Mouse (Mus musculus): ENCODE data around the gene Ap1m1. TPM values are rescaled to one million over a fixed set of nuclear protein-coding genes. Genes with fewer than 3 reads are reported as not detected.

The Ap1m1 gene
- polyA plus RNA-seq, 1 experiment from 2014 or later = 173 TPM

GRCm38 (mm10) chr8:72240951-72241350 lies 1.1 kb downstream of the Ap1m1 start:
- H3K4me1 ChIP-seq (replicated peaks; ENCODE audit: control insufficient read depth, insufficient read depth, low read length) = peaks cover 3% of the 10 kb centered on the region; the same call in 1 of the 2 replicates
- H3K27ac ChIP-seq (ENCODE audit: low read depth, low read length) = no peak overlapping the region; the same call in 1 of the 2 replicates
- peak overlapping the region; percentile 63 for H3K4me3 ChIP-seq (ENCODE audit: low read depth, low read length)
- H3K9ac ChIP-seq (ENCODE audit: low read length) = peak overlapping the region; percentile 74
- DNase-seq (ENCODE audit: low spot score) (no peak), ATAC-seq (replicated peaks; ENCODE audit: low FRiP score) (no peak)
- 78% methylated on average over 7 of the region's 7 CpGs for WGBS
- H3K36me3 ChIP-seq (ENCODE audit: control insufficient read depth, insufficient read depth, low read length) = no peaks in the 10 kb centered on the region
- no peaks in the 10 kb centered on the region for H3K9me3 ChIP-seq (ENCODE audit: control insufficient read depth, low read length)
- H3K27me3 ChIP-seq (ENCODE audit: control insufficient read depth, insufficient read depth, low read length) = no peaks in the 10 kb centered on the region
- H3K4me2 ChIP-seq (ENCODE audit: low read depth, low read length, severe bottlenecking) = peak overlapping the region; percentile 64

DNA sequence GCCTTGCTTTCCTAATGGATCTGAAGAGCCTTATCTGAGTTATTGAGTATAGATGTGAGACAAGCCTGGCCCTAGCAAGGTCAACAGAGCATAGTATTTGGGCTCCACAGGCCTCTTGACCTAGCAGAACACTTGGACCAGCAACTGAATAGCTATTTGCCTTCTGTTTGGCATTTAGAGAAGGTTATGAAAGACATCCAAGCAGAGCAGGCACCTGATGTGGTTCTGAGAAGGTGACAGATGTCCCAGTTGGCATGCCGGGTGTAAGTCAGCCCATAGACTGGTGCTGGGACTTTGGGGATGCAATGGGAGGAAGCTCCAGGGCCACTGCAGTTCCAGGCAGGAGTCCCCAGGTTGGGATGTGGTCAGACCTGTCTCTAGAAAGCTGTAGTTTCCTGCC lies 2.4 kb downstream of the Ap1m1 start:
- WGBS = 100% methylated on average over 1 of the region's 1 CpGs
- Histone ChIP-seq H3K9ac (ENCODE audit: low read length) (no peak overlapping the region), H3K27me3 (ENCODE audit: control insufficient read depth, insufficient read depth, low read length) (no peaks in the 10 kb centered on the region), H3K9me3 (ENCODE audit: control insufficient read depth, low read length) (no peaks in the 10 kb centered on the region), H3K27ac (ENCODE audit: low read depth, low read length) (no peak overlapping the region), H3K36me3 (ENCODE audit: control insufficient read depth, insufficient read depth, low read length) (no peaks in the 10 kb centered on the region), H3K4me2 (ENCODE audit: low read depth, low read length, severe bottlenecking) (no peak overlapping the region), H3K4me1 (replicated peaks; ENCODE audit: control insufficient read depth, insufficient read depth, low read length) (peaks cover 3% of the 10 kb centered on the region; the same call in 1 of the 2 replicates), H3K4me3 (ENCODE audit: low read depth, low read length) (no peak overlapping the region)
- DNase-seq (ENCODE audit: low spot score) (no peak), ATAC-seq (replicated peaks; ENCODE audit: low FRiP score) (no peak)

DNA sequence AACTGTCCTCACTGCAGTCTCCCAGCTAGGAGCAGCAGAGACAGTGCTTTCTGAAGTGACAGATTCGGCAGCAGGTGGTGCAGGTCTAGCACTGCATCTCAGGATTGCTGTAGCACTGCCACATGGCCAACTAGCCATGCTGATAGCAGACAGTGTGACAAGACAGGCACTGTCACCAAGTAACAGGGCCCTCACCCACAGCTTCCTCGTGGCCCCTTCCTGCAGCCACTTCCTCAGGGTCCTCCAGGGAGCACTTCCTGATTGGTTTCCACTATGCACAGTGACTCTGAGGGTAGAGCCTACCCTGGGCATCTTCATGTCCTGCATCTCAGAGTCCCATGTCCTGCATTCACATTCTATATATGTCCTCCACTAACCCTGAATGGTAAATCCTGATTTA lies 4.8 kb downstream of the Ap1m1 start:
- H3K36me3 ChIP-seq (ENCODE audit: control insufficient read depth, insufficient read depth, low read length) = no peaks in the 10 kb centered on the region

GRCm38 (mm10) chr8:72257171-72257901 lies 17.5 kb downstream of the Ap1m1 start:
- H3K9me3 ChIP-seq (ENCODE audit: control insufficient read depth, low read length) = no peaks in the 10 kb centered on the region
- WGBS = 52% methylated on average over 7 of the region's 7 CpGs
- H3K27ac ChIP-seq (ENCODE audit: low read depth, low read length) = no peak overlapping the region
- no peaks in the 10 kb centered on the region; the same call in 1 of the 2 replicates for H3K36me3 ChIP-seq (ENCODE audit: control insufficient read depth, insufficient read depth, low read length)
- no peak overlapping the region for H3K9ac ChIP-seq (ENCODE audit: low read length)
- peak; percentile 68 for DNase-seq (ENCODE audit: low spot score)
- H3K4me1 ChIP-seq (replicated peaks; ENCODE audit: control insufficient read depth, insufficient read depth, low read length) = no peaks in the 10 kb centered on the region
- no peak overlapping the region for H3K4me3 ChIP-seq (ENCODE audit: low read depth, low read length)
- no peaks in the 10 kb centered on the region for H3K27me3 ChIP-seq (ENCODE audit: control insufficient read depth, insufficient read depth, low read length)
- H3K4me2 ChIP-seq (ENCODE audit: low read depth, low read length, severe bottlenecking) = no peak overlapping the region
- ATAC-seq (replicated peaks; ENCODE audit: low FRiP score) = peak; percentile 39; the same call in 1 of the 2 replicates

More for the DNA sequence above, 4.8 kb downstream of the Ap1m1 start:
- WGBS = 87% methylated on average over 2 of the region's 2 CpGs
- Histone ChIP-seq H3K4me3 (ENCODE audit: low read depth, low read length) (no peak overlapping the region), H3K27ac (ENCODE audit: low read depth, low read length) (no peak overlapping the region), H3K9ac (ENCODE audit: low read length) (no peak overlapping the region), H3K27me3 (ENCODE audit: control insufficient read depth, insufficient read depth, low read length) (no peaks in the 10 kb centered on the region), H3K4me1 (replicated peaks; ENCODE audit: control insufficient read depth, insufficient read depth, low read length) (peaks cover 3% of the 10 kb centered on the region; the same call in 1 of the 2 replicates), H3K4me2 (ENCODE audit: low read depth, low read length, severe bottlenecking) (no peak overlapping the region), H3K9me3 (ENCODE audit: control insufficient read depth, low read length) (no peaks in the 10 kb centered on the region)
- DNase-seq (ENCODE audit: low spot score) (no peak), ATAC-seq (replicated peaks; ENCODE audit: low FRiP score) (no peak)

GRCm38 (mm10) chr8:72257902-72258238 lies 18.1 kb downstream of the Ap1m1 start:
- H3K27ac ChIP-seq (ENCODE audit: low read depth, low read length) = no peak overlapping the region
- no peaks in the 10 kb centered on the region for H3K27me3 ChIP-seq (ENCODE audit: control insufficient read depth, insufficient read depth, low read length)
- no peak for ATAC-seq (replicated peaks; ENCODE audit: low FRiP score)
- no peak overlapping the region for H3K4me3 ChIP-seq (ENCODE audit: low read depth, low read length)
- no peak for DNase-seq (ENCODE audit: low spot score)
- no peaks in the 10 kb centered on the region for H3K9me3 ChIP-seq (ENCODE audit: control insufficient read depth, low read length)
- H3K4me1 ChIP-seq (replicated peaks; ENCODE audit: control insufficient read depth, insufficient read depth, low read length) = no peaks in the 10 kb centered on the region
- H3K9ac ChIP-seq (ENCODE audit: low read length) = no peak overlapping the region
- 81% methylated on average over 1 of the region's 1 CpGs for WGBS
- H3K4me2 ChIP-seq (ENCODE audit: low read depth, low read length, severe bottlenecking) = no peak overlapping the region
- no peaks in the 10 kb centered on the region; the same call in 1 of the 2 replicates for H3K36me3 ChIP-seq (ENCODE audit: control insufficient read depth, insufficient read depth, low read length)

DNA sequence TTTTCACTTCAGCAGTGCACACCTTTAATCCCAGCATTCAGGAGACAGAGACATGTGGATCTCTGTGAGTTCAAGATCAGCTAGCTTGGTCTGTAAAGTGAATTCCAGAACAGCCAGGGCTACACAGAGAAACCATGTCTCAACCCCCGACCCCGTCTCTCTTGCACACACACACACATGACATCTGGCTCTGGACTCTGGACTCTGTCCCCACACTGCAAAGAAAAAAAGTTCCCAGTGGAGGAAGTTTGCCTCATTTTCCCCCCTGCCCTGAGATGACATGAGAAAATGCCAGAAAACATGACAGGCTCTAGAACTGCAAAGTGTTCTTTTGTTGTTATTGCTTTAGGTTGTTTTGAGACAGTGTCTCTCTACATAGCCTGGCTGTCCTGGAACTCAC lies 20.0 kb downstream of the Ap1m1 start:
- no peaks in the 10 kb centered on the region for H3K4me1 ChIP-seq (replicated peaks; ENCODE audit: control insufficient read depth, insufficient read depth, low read length)
- H3K9me3 ChIP-seq (ENCODE audit: control insufficient read depth, low read length) = no peaks in the 10 kb centered on the region
- H3K9ac ChIP-seq (ENCODE audit: low read length) = no peak overlapping the region
- H3K27ac ChIP-seq (ENCODE audit: low read depth, low read length) = no peak overlapping the region
- no peak for DNase-seq (ENCODE audit: low spot score)
- WGBS = 74% methylated on average over 2 of the region's 2 CpGs
- no peaks in the 10 kb centered on the region for H3K27me3 ChIP-seq (ENCODE audit: control insufficient read depth, insufficient read depth, low read length)
- no peak overlapping the region for H3K4me3 ChIP-seq (ENCODE audit: low read depth, low read length)
- no peak for ATAC-seq (replicated peaks; ENCODE audit: low FRiP score)
- no peak overlapping the region for H3K4me2 ChIP-seq (ENCODE audit: low read depth, low read length, severe bottlenecking)
- no peaks in the 10 kb centered on the region; the same call in 1 of the 2 replicates for H3K36me3 ChIP-seq (ENCODE audit: control insufficient read depth, insufficient read depth, low read length)

GRCm38 (mm10) chr8:72260585-72260984 lies 20.8 kb downstream of the Ap1m1 start:
- 62% methylated on average over 4 of the region's 4 CpGs for WGBS
- no peak overlapping the region for H3K4me3 ChIP-seq (ENCODE audit: low read depth, low read length)
- no peaks in the 10 kb centered on the region for H3K27me3 ChIP-seq (ENCODE audit: control insufficient read depth, insufficient read depth, low read length)
- no peaks in the 10 kb centered on the region for H3K4me1 ChIP-seq (replicated peaks; ENCODE audit: control insufficient read depth, insufficient read depth, low read length)
- no peak for DNase-seq (ENCODE audit: low spot score)
- H3K4me2 ChIP-seq (ENCODE audit: low read depth, low read length, severe bottlenecking) = no peak overlapping the region
- no peak overlapping the region for H3K9ac ChIP-seq (ENCODE audit: low read length)
- 0 out of 2 replicates have a peak, but pooled peaks have one; percentile 18 for ATAC-seq (replicated peaks; ENCODE audit: low FRiP score)
- no peaks in the 10 kb centered on the region; the same call in 1 of the 2 replicates for H3K36me3 ChIP-seq (ENCODE audit: control insufficient read depth, insufficient read depth, low read length)
- H3K9me3 ChIP-seq (ENCODE audit: control insufficient read depth, low read length) = no peaks in the 10 kb centered on the region
- no peak overlapping the region for H3K27ac ChIP-seq (ENCODE audit: low read depth, low read length)

DNA sequence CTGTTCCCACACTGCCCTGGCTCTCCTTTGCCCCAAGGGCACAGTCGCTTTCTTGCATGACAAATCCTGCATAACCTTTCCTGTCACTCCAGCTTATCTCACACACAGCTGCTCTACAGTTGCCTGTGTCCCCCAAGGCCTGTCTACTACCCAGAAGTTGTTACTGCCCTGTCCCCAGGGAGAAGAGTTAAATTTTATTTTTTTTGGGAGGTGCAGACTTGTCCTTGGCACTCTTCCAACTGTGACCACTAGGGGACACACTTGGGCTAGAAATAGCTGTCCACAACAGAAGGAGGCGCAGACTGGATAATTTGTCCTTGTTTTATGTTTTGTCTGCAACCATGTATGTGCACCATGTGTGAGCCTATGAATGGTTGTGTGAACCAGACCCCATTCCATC lies 21.2 kb downstream of the Ap1m1 start:
- Histone ChIP-seq H3K9me3 (ENCODE audit: control insufficient read depth, low read length) (no peaks in the 10 kb centered on the region), H3K9ac (ENCODE audit: low read length) (no peak overlapping the region), H3K36me3 (ENCODE audit: control insufficient read depth, insufficient read depth, low read length) (no peaks in the 10 kb centered on the region), H3K27me3 (ENCODE audit: control insufficient read depth, insufficient read depth, low read length) (no peaks in the 10 kb centered on the region), H3K4me2 (ENCODE audit: low read depth, low read length, severe bottlenecking) (no peak overlapping the region), H3K4me1 (replicated peaks; ENCODE audit: control insufficient read depth, insufficient read depth, low read length) (no peaks in the 10 kb centered on the region), H3K27ac (ENCODE audit: low read depth, low read length) (no peak overlapping the region), H3K4me3 (ENCODE audit: low read depth, low read length) (no peak overlapping the region)
- DNase-seq (ENCODE audit: low spot score) = peak; percentile 78
- 34% methylated on average over 2 of the region's 2 CpGs for WGBS
- ATAC-seq (replicated peaks; ENCODE audit: low FRiP score) = peak; percentile 44; the same call in 1 of the 2 replicates

DNA sequence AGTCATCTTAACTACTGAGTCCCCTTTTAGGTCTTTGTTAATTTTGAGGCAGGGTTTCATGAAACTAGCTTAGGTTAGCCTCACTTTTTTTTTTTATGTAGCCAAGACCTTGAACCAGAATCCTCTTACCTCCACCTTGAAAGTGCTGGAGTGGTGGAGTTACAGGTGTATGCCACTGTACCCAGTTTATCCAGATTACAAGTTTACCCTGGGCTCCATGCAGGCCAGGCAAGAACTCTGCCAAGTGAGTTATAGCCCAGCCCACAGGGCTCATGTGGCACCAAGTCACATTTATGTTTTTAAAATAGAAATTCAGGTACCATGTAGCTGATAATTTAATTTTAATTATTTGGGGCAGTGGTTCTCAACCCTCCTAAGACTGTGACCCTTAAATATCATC lies 21.6 kb downstream of the Ap1m1 start:
- no peak for ATAC-seq (replicated peaks; ENCODE audit: low FRiP score)
- Histone ChIP-seq H3K4me3 (ENCODE audit: low read depth, low read length) (no peak overlapping the region), H3K4me2 (ENCODE audit: low read depth, low read length, severe bottlenecking) (no peak overlapping the region), H3K9me3 (ENCODE audit: control insufficient read depth, low read length) (no peaks in the 10 kb centered on the region), H3K36me3 (ENCODE audit: control insufficient read depth, insufficient read depth, low read length) (no peaks in the 10 kb centered on the region), H3K9ac (ENCODE audit: low read length) (no peak overlapping the region), H3K4me1 (replicated peaks; ENCODE audit: control insufficient read depth, insufficient read depth, low read length) (no peaks in the 10 kb centered on the region), H3K27me3 (ENCODE audit: control insufficient read depth, insufficient read depth, low read length) (no peaks in the 10 kb centered on the region), H3K27ac (ENCODE audit: low read depth, low read length) (no peak overlapping the region)
- DNase-seq (ENCODE audit: low spot score) = no peak

All from forebrain, embryonic 11.5 days (tissue).